Mouse (Mus musculus) frontal cortex, postnatal 36 days (tissue): Measurements from ENCODE around the gene St7.
A peak's percentile ranks its signal among the peaks of the same experiment; 100 is the strongest.

Source experiments
- DNase-seq, 2 experiments: peaks; one replicate each; pipeline ENCODE4 v3.0.0; 2022; ENCODE audit warnings: low spot score in 2 of 2

The St7 gene

GRCm38 (mm10) chr6:17947130-17947831 lies 254.5 kb downstream of the St7 start:
- DNase-seq, result no peak

- DNase-seq, result no peak
Measured at GRCm38 (mm10) chr6:17949103-17949502, 256.4 kb downstream of the St7 start.

GRCm38 (mm10) chr6:17951779-17952178 lies 259.0 kb downstream of the St7 start:
- no peak for DNase-seq

GRCm38 (mm10) chr6:17963455-17963854 lies 270.7 kb downstream of the St7 start:
- no peak for DNase-seq

- DNase-seq, result no peak
Measured at GRCm38 (mm10) chr6:17968467-17969144, 275.9 kb downstream of the St7 start.

- no peak for DNase-seq
Measured at GRCm38 (mm10) chr6:17969815-17970214, 277.1 kb downstream of the St7 start.

- DNase-seq, result no peak
Measured at GRCm38 (mm10) chr6:17971393-17971792, 278.7 kb downstream of the St7 start.

- DNase-seq, result peak in 1 of 2 experiments; percentile 17
Measured at GRCm38 (mm10) chr6:17974416-17974815, 281.7 kb downstream of the St7 start.

- DNase-seq, result no peak
Measured at GRCm38 (mm10) chr6:17977165-17977564, 284.4 kb downstream of the St7 start.

- peak; percentile 15 to 20 for DNase-seq
Measured at GRCm38 (mm10) chr6:17978324-17978723, 285.6 kb downstream of the St7 start.

- no peak for DNase-seq
Measured at GRCm38 (mm10) chr6:17978881-17979280, 286.1 kb downstream of the St7 start.

- no peak for DNase-seq
Measured at GRCm38 (mm10) chr6:17979361-17979760, 286.6 kb downstream of the St7 start.

GRCm38 (mm10) chr6:17990173-17991028 lies 297.7 kb downstream of the St7 start:
- no peak for DNase-seq

GRCm38 (mm10) chr6:17991625-17992024 lies 298.9 kb downstream of the St7 start:
- DNase-seq, result no peak
